Mouse (Mus musculus) embryonic facial prominence, embryonic 11.5 days (tissue): Measurements from ENCODE around the gene Crybb3. TPM values are rescaled to one million over a fixed set of nuclear protein-coding genes. Genes with fewer than 3 reads are reported as not detected.

ENCODE experiments used
- ATAC-seq: fragments of 200-750 bp; cut with Nextera tagmentation; replicated peaks from 2 replicates; pipeline ENCODE4 v1.8.0; 2017; ENCODE audit warnings: low read depth; ENCODE audit not compliant: insufficient number of reproducible peaks, low FRiP score, low TSS enrichment
- DNase-seq: peaks from one replicate; pipeline ENCODE4 v3.0.0-alpha.2; 2015; ENCODE audit warnings: low spot score
- H3K27ac ChIP-seq: fragments of 300-500 bp; sonication (generic); replicated peaks from 2 replicates; pipeline ENCODE4 v1.5.1; 2014; ENCODE audit warnings: mild to moderate bottlenecking, low read depth, low read length, control low read depth
- H3K27me3 ChIP-seq: fragments of 300-500 bp; sonication (generic); 2 replicates; pipeline ENCODE4 v1.6.1; 2014; ENCODE audit warnings: mild to moderate bottlenecking, low read length, moderate library complexity, mixed read lengths; ENCODE audit not compliant: control insufficient read depth, insufficient read depth
- H3K36me3 ChIP-seq: fragments of 300-500 bp; sonication (generic); replicated peaks from 2 replicates; pipeline ENCODE4 v1.6.1; 2014; ENCODE audit warnings: low read depth, mild to moderate bottlenecking, low read length, moderate library complexity, mixed read lengths; ENCODE audit not compliant: control insufficient read depth, insufficient read depth
- H3K4me1 ChIP-seq: fragments of 300-500 bp; sonication (generic); 2 replicates; pipeline ENCODE4 v1.6.1; 2014; ENCODE audit warnings: low read length, mixed read lengths; ENCODE audit not compliant: control insufficient read depth, insufficient read depth
- H3K4me2 ChIP-seq: fragments of 300-500 bp; sonication (generic); 2 replicates; pipeline ENCODE4 v1.6.1; 2014; ENCODE audit warnings: low read depth, mild to moderate bottlenecking, control low read depth, low read length, moderate library complexity
- H3K4me3 ChIP-seq: fragments of 300-500 bp; sonication (generic); 2 replicates; pipeline ENCODE4 v1.5.1; 2014; ENCODE audit warnings: low read depth, low read length, control low read depth
- H3K9ac ChIP-seq: fragments of 300-500 bp; sonication (generic); replicated peaks from 2 replicates; pipeline ENCODE4 v1.6.1; 2014; ENCODE audit warnings: mild to moderate bottlenecking, control low read depth, low read length
- H3K9me3 ChIP-seq: fragments of 300-500 bp; sonication (generic); replicated peaks from 2 replicates; pipeline ENCODE4 v1.6.1; 2016; ENCODE audit warnings: mild to moderate bottlenecking, low read length, inconsistent platforms, mixed read lengths; ENCODE audit not compliant: control insufficient read depth
- WGBS: fragments of 180-500 bp; shearing (Covaris S2); extraction: QIAGEN DNeasy Blood & Tissue Kit; methylation state at CpG from one replicate; pipeline ENCODE4 v1.1.7; 2014; 5-methylcytosine and 5-hydroxymethylcytosine counted together
- polyA plus RNA-seq: library from polyadenylated mRNA; unstranded; fragments of >200 nt; fragmentation: Nextera tagmentation; extraction: Ambion mirVana; gene quantifications from 2 replicates; pipeline ENCODE4 v1.2.1, GENCODE M21; 2014

Gene Crybb3
- polyA plus RNA-seq, 1 experiment from 2014 or later: 4.0 TPM

- no peak overlapping the region for H3K9ac ChIP-seq
- no peaks in the 10 kb centered on the region for H3K9me3 ChIP-seq
- H3K36me3 ChIP-seq: no peaks in the 10 kb centered on the region
- DNase-seq (no peak), ATAC-seq (no peak)
- no peak overlapping the region for H3K4me2 ChIP-seq
- H3K27me3 ChIP-seq: no peaks in the 10 kb centered on the region
- no peak overlapping the region for H3K4me3 ChIP-seq
- WGBS: 28% methylated on average over 13 of the region's 13 CpGs
- H3K27ac ChIP-seq: no peak overlapping the region
- no peaks in the 10 kb centered on the region; the same call in 1 of the 2 replicates for H3K4me1 ChIP-seq
Measured at GRCm38 (mm10) chr5:113119861-113120465, 38.6 kb upstream of the Crybb3 start.

- H3K36me3 ChIP-seq: no peaks in the 10 kb centered on the region
- no peak for ATAC-seq
- no peak overlapping the region for H3K4me3 ChIP-seq
- no peaks in the 10 kb centered on the region for H3K27me3 ChIP-seq
- no peak overlapping the region for H3K27ac ChIP-seq
- H3K9ac ChIP-seq: no peak overlapping the region
- no peak for DNase-seq
- H3K4me2 ChIP-seq: no peak overlapping the region
- WGBS: 74% methylated on average over 9 of the region's 9 CpGs
- H3K9me3 ChIP-seq: no peaks in the 10 kb centered on the region
- H3K4me1 ChIP-seq: no peaks in the 10 kb centered on the region; the same call in none of the 2 replicates
Measured at GRCm38 (mm10) chr5:113119291-113119690, 37.9 kb upstream of the Crybb3 start.

- no peak overlapping the region for H3K4me3 ChIP-seq
- H3K27ac ChIP-seq: no peak overlapping the region
- H3K4me1 ChIP-seq: no peaks in the 10 kb centered on the region; the same call in none of the 2 replicates
- no peaks in the 10 kb centered on the region for H3K9me3 ChIP-seq
- ATAC-seq (no peak; the same call in 1 of the 2 replicates), DNase-seq (peak; percentile 52)
- no peak overlapping the region for H3K9ac ChIP-seq
- WGBS: 32% methylated on average over 6 of the region's 6 CpGs
- no peaks in the 10 kb centered on the region for H3K36me3 ChIP-seq
- H3K27me3 ChIP-seq: no peaks in the 10 kb centered on the region
- H3K4me2 ChIP-seq: no peak overlapping the region
Measured at GRCm38 (mm10) chr5:113118695-113119094, 37.3 kb upstream of the Crybb3 start.

GRCm38 (mm10) chr5:113117361-113117760 is 36.0 kb upstream of the Crybb3 start:
- H3K4me3 ChIP-seq: no peak overlapping the region
- DNase-seq (no peak), ATAC-seq (no peak)
- H3K27ac ChIP-seq: no peak overlapping the region
- H3K9me3 ChIP-seq: no peaks in the 10 kb centered on the region
- H3K27me3 ChIP-seq: no peaks in the 10 kb centered on the region
- WGBS: 82% methylated on average over 5 of the region's 5 CpGs
- no peak overlapping the region for H3K4me2 ChIP-seq
- H3K9ac ChIP-seq: no peak overlapping the region
- H3K36me3 ChIP-seq: no peaks in the 10 kb centered on the region
- H3K4me1 ChIP-seq: no peaks in the 10 kb centered on the region; the same call in none of the 2 replicates

GRCm38 (mm10) chr5:113115896-113116295 is 34.5 kb upstream of the Crybb3 start:
- ATAC-seq (no peak), DNase-seq (no peak)
- Histone ChIP-seq H3K9ac (no peak overlapping the region), H3K9me3 (no peaks in the 10 kb centered on the region), H3K36me3 (no peaks in the 10 kb centered on the region), H3K4me1 (no peaks in the 10 kb centered on the region; the same call in none of the 2 replicates), H3K27me3 (no peaks in the 10 kb centered on the region), H3K27ac (no peak overlapping the region), H3K4me3 (no peak overlapping the region), H3K4me2 (no peak overlapping the region)
- WGBS: 68% methylated on average over 10 of the region's 10 CpGs

GRCm38 (mm10) chr5:113114264-113115225 is 33.2 kb upstream of the Crybb3 start:
- no peaks in the 10 kb centered on the region for H3K27me3 ChIP-seq
- no peak for DNase-seq
- H3K4me1 ChIP-seq: no peaks in the 10 kb centered on the region; the same call in 1 of the 2 replicates
- H3K4me2 ChIP-seq: no peak overlapping the region
- ATAC-seq: no peak
- WGBS: 43% methylated on average over 20 of the region's 20 CpGs
- H3K9me3 ChIP-seq: no peaks in the 10 kb centered on the region
- H3K4me3 ChIP-seq: no peak overlapping the region
- no peak overlapping the region; the same call in 1 of the 2 replicates for H3K9ac ChIP-seq
- H3K36me3 ChIP-seq: no peaks in the 10 kb centered on the region
- H3K27ac ChIP-seq: 0 out of 2 replicates have a peak overlapping the region, but pooled peaks have one; percentile 35

- no peaks in the 10 kb centered on the region for H3K9me3 ChIP-seq
- H3K4me3 ChIP-seq: no peak overlapping the region
- no peak overlapping the region for H3K27ac ChIP-seq
- no peak overlapping the region for H3K9ac ChIP-seq
- no peaks in the 10 kb centered on the region; the same call in 1 of the 2 replicates for H3K4me1 ChIP-seq
- ATAC-seq (no peak), DNase-seq (no peak)
- no peaks in the 10 kb centered on the region for H3K36me3 ChIP-seq
- no peak overlapping the region for H3K4me2 ChIP-seq
- 46% methylated on average over 5 of the region's 5 CpGs for WGBS
- H3K27me3 ChIP-seq: no peaks in the 10 kb centered on the region
Measured at GRCm38 (mm10) chr5:113113120-113113519, 31.7 kb upstream of the Crybb3 start.

- no peaks in the 10 kb centered on the region for H3K9me3 ChIP-seq
- no peak overlapping the region for H3K27ac ChIP-seq
- no peaks in the 10 kb centered on the region for H3K27me3 ChIP-seq
- H3K9ac ChIP-seq: no peak overlapping the region
- DNase-seq (no peak), ATAC-seq (no peak)
- no peak overlapping the region for H3K4me3 ChIP-seq
- WGBS: 21% methylated on average over 4 of the region's 4 CpGs
- H3K4me2 ChIP-seq: no peak overlapping the region
- H3K4me1 ChIP-seq: no peaks in the 10 kb centered on the region; the same call in 1 of the 2 replicates
- no peaks in the 10 kb centered on the region for H3K36me3 ChIP-seq
Measured at GRCm38 (mm10) chr5:113111336-113111735, 30.0 kb upstream of the Crybb3 start.
